Mouse (Mus musculus) common myeloid progenitor, adult 5-6 weeks (primary cell): ENCODE measurements around the gene Ifi35. TPM values are rescaled to one million over a fixed set of nuclear protein-coding genes. Genes with fewer than 3 reads are reported as not detected.
"Not testable (repeated sequence)": the region's sequence is repeated elsewhere in the genome, so short reads cannot be mapped to it uniquely, and the experiment has no call there.

Source experiments
- ATAC-seq: replicated peaks from 2 replicates; pipeline ENCODE4 v1.8.0; 2016; ENCODE audit warnings: low read depth, mild to moderate bottlenecking, moderate TSS enrichment, inconsistent platforms; ENCODE audit not compliant: poor library complexity, severe bottlenecking
- total RNA-seq: library from RNA; stranded (forward); fragments of 200-1000, 187-1606 nt; gene quantifications from 2 replicates; pipeline ENCODE4 v1.2.3, GENCODE M21; 2017

Gene Ifi35
- 29.9 and 33.1 TPM in 2 replicates for total RNA-seq

DNA sequence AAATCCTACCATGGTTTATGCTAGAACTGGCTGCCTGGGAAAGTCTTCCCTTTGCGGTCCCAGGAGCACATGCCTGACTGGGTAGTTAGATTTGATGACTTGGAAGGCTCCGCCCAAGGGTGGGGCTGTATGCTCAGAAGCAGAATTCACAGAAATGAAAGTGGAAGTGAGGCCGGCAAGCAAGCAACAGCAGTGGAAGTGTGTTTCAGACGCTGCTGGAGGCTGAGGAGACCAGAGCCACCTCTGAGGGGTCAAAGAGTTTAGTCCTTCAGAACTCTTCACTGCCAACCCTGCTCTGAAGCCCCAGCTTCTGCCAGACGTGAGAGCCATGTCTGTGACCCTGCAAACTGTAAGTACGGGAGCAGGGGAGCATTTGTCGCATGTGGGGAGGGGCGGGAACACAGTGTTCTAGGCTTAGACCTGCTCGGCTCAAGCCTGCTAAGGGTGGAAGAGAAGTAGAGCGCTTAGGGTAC, at the start of gene Ifi35:
TSS of gene Ifi35 (plus strand) at position 134 of the 473 bp plus-strand sequence.
- peak; percentile 91 for ATAC-seq

DNA sequence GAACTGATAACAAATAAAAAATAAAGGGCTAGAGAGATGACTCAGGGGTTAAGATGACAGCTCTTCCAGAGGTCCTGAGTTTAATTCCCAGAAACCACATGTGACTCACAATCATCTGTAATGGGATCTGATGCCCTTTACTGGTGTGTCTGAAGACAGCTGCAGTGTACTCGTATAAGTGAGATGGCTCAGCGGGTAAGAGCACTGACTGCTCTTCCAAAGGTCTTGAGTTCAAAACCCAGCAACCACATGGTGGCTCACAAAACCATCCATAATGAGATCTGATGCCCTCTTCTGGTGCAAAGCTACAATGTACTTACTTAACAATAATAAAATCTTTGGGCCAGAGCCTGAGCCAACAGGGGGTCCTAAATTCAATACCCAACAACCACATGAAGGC, 32.9 kb upstream of the Ifi35 start:
- no peak for ATAC-seq

DNA sequence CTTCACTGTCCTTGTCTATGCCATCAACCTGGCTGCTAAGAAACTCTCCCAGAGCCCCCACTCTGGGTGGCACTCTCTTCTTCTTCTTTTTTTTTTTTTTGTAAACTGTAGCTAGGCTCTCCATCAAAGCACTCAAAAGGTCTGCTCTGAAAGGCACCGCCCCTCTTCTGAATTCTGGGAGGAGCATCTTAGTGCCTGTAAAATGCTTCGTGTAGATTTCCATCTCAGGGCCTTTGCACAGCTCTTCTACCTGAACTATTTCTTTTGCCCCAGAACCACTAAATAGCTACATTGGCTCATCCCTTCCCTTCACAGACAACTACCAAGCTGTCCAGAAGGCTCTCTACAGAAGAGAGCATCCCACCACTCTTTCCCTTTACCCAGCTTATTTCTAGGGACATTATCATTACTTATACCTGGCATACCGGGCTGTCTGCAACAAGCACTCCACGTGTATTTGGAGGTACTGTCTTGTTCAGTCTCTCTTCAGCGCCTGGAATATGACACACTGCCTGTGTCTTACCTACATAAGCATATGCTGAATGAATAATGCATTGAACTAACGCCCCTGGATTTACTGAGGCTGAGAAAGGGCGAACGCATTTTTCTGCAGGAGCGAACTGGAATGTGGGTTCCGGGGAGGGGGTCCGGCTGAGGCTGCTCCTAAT, 31.6 kb upstream of the Ifi35 start:
- peak; percentile 37; the same call in 1 of the 2 replicates for ATAC-seq

DNA sequence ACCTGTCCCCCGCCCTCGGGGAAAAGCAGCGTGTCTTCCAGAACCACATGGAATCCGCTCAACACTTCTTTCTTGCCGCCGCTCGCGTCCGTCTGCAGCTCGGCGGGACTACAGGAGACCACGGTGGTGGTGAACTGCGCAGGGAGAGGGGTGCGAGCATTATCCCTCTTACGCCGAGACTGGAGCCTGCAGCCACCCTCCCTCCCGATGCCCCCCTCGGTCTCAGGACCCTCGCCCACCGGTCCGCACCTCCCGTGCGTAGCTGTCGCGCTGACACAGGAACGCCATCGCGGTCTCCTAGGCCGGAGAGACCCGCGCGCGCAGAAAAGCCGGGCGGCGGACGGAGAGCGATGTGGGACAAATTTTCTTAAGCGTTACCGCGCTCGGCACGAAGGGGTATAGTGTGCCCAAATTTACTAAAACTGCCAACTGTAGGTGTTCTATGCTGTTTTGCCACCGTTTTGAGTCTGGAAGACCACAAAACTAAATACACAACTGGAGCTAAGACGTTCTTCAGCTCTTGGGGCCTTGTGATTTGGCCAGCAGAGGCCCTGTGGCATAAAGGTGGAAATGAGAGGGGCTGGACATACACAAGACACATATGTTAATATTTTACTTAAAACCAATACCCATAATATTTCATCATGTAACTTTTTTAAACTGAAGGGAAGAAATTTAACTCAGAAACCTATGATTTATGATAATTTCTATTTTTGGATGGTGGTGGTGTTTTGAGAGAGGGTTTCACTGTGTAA, 30.9 kb upstream of the Ifi35 start, which contains the start of gene Aarsd1:
TSS of gene Aarsd1 (minus strand) at position 515 of the 755 bp plus-strand sequence.
- ATAC-seq: peak; percentile 92

DNA sequence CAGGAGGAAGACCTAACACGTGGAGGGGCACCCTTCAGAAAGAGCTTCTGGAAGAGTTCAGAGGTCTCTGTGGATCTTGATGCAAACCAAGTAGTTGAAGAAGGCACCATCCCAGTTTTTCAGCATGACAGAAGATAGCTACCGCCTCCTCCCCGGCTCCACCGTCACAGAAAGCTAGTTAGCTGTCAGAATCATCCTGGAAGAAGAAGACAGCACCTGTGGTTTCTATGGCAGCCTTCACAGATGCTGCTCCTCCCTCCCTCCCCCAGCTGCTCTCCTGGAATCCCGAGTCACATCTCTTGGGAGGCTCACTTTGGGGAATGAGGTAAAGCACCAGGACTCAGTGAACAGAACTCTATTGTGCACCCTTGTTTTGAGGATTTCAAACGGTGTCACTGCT, 29.2 kb upstream of the Ifi35 start:
- ATAC-seq: no peak

DNA sequence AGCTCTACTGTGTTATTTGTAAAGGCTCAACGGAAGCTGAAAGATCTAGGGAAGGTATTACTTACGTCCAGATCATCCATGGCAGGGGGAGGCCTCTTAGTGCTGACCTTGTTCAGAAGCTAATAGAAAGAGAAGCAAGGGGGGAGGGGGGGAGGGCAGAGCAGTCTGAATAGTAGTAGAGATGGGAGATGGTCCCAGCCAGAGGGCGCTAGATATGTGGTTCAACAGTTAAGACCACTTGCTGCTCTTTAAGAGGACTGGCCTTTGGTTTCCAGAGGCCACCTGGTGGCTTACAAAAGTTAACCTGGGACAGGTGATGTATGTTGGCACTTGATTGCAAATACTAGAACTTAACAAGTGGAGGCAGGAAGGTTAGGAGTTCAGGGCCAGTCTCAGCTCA, 28.6 kb upstream of the Ifi35 start:
- ATAC-seq: no peak

DNA sequence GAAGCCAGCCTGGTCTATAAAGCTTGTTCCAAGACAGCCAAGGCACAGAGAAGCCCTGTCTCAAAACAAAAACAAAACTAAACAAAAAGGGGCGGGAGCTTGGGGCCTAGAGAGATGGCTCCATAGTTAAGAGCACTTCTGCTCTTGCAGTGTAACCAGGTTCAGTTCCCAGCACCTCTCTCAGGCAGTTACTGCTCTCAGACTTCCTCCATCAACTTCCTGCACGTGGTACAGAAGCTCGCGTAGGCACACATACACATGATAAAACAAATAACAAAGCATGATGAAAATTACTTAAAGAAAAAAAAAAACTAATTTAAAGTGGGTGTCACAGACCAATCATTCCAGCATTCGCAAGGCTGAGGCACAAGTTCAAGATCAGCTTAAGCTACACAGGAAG, 28.1 kb upstream of the Ifi35 start:
- ATAC-seq: no peak

DNA sequence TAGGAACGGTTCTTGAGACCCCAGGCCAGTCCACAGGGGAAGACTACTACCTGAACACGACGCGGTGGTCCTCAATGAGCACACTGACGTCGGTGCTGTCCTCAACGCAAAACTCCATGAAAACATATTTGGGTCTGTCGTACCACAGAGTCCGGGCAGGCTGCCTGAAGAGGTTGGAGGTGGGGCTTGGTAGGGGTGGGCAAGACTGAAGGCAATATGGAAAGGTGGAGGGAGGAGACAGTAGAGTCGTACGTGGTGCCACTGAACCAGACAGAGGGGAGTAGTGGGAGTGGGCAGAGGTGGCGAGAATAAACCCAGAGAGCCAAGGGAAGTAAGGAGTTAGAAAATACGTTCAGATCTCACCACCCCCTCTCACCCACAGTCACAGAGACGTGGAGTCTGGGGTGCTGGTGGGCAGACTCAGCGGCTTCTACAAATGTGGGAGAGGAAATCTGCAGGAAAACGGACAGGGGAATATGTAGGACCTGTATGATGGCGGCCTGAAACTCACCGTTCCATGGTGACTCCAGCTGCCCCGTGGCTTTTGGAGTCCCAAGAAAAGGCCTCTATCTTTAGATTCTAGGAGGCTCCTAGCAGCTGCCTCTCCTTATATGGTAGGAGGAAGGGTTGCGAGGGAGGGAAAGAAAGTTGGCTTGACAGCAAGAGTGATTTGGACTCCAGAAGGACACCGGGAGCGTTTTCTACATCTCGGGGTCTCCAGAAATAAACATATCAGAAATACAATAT, 23.9 kb upstream of the Ifi35 start, which contains the start of gene Gm27029:
TSS of gene Gm27029 (minus strand) at position 692 of the 747 bp plus-strand sequence.
- peak; percentile 31 for ATAC-seq

DNA sequence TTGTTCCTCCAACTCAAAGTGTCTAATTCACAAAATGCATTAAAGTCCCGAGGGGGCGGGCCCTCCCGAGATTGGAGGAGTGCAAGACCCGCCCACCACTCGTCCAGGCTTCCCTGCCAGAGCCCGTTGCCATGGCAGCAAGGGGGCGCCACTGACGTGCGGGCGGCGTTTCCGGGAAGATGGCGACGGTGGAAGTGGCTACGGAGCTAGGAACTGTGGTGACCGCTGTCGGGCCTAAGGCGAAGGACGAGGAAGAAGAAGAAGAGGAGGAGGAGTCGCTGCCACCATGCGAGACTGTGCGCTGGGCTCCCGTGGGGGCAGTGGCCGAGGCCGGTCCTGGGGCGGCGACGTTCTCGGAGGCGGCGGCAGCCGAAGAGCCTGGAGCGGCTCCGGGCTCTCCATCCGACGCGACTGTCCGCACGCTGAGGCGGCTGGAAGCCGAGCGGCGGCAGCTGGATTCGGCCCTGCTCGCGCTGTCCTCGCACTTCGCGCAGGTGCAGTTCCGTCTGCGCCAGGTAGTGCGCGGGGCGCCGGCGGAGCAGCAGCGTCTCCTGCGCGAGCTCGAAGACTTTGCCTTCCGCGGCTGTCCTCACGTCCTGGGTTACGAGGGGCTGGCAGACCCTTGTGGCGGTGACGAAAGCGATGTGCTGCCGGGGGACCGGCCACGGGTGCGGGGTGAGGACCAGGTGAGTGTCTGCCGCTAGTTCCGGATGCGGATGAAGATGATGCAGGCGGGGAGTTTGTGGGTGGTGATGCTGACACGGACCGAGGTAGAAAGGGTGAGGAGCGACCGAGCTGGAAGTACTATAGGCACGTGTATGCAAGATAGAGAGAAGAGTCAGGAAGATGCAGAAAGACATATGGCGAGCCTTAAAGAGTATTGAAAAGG, 23.0 kb upstream of the Ifi35 start, which contains the start of the genes Rundc1 and Ptges3l:
TSS of gene Rundc1 (plus strand) at position 161 of the 889 bp plus-strand sequence.
TSS of gene Ptges3l (minus strand) at position 409 of the 889 bp plus-strand sequence.
- peak; percentile 96 for ATAC-seq

DNA sequence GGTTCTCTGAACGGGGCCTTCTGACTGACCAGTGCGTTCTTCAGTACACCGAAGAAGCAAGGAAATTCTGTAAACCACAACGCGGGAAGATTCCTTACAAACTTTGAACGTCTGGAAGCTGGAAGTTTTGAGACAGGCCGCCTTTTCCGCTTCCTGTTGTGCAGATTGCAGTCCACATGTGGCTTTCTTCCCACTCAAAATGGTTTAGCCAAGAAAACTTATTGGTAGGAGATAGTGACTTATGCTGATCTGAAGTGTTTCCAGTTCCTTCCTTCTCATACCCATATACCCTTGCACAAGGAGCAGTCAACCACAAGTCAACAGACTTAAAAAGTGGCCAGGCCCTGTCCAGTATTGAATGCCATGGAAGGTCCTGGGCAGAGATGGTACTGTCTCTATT, 22.0 kb upstream of the Ifi35 start:
- ATAC-seq: no peak

DNA sequence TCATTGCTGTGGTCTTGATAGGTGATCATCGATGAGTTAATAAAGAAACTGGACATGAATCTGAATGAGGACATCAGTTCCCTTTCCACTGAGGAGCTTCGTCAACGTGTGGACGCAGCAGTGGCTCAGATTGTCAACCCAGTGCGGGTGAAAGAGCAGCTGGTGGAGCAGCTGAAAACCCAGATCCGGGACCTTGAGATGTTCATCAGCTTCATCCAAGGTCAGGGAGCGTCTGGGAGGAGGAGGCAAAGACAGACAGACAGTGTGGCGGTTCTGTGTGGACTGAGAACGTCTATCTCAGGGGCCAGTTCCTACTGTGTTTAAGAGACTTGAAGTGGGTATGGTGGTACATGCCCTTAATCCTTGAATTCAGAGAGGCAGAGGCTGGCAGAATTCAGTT, 16.9 kb upstream of the Ifi35 start:
- ATAC-seq: no peak

DNA sequence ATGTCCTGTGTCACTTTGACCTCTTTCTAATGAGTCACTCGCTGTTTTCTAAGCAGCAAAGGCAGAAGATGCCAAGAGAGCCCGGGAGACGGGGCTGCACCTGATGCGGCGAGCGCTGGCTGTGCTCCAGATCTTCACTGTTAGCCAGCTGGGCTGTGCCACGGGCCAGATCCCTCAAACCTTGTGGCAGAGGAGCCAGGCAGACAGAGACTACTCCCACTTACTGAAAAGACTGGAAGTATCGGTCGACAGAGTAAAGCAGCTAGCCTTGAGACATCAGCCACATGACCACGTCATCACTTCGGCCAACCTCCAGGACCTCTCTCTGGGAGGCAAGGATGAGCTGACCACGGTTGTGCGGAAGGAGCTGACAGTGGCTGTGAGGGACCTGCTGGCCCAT, 14.8 kb upstream of the Ifi35 start:
- ATAC-seq: no peak

DNA sequence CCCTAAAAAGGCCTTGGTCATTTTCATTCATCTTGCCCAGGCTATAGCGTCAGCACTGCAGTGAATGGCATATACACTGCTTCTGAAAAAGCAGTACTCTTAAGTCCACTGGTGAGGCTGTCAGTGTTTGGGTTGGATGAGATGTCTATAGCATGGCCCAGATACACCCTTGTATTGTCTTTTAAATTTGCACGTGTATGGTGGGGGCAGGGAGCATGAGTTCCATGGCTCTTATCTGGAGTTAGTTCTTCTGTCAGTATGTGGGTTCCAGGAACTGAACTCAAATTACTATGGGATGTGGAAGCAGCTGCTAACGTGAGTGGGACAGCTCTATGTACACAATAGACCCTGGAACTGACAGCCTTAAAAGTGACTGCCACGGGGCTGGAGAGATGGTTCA, 12.4 kb upstream of the Ifi35 start:
- ATAC-seq: no peak

DNA sequence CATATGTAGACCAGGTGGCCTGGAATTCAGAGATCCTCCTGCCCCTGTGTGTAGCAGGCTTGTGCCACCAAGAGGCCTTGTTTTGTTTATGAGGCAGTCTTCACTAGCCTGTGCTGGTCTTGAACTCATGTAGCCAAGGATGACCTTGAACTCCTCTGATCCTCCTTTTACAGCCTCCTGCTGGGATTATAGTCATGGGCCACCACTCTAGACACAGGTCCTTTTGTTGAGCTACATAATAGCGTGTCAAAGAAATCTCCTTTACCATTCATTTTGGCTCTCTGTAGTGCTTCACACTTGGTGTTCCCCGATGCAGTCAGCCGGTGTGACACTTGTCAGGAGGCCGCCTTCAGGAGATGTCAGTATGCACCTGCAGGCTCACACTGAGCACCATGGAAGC, 11.3 kb upstream of the Ifi35 start:
- ATAC-seq: no peak

DNA sequence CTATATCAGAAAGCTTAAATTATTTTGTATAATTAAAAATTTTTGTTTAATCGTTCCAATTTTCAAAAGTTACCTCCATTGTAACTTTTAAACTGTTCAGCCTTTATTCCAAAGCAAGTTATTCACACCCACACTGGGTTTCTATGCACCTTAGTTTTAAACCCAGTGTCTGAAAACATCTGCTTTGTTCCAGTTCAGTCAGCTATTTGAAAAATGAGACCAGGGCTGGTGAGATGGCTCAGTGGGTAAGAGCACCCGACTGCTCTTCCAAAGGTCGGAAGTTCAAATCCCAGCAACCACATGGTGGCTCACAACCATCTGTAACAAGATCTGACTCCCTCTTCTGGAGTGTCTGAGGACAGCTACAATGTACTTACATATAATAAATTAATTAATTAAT, 10.2 kb upstream of the Ifi35 start:
- ATAC-seq: not testable (repeated sequence)

DNA sequence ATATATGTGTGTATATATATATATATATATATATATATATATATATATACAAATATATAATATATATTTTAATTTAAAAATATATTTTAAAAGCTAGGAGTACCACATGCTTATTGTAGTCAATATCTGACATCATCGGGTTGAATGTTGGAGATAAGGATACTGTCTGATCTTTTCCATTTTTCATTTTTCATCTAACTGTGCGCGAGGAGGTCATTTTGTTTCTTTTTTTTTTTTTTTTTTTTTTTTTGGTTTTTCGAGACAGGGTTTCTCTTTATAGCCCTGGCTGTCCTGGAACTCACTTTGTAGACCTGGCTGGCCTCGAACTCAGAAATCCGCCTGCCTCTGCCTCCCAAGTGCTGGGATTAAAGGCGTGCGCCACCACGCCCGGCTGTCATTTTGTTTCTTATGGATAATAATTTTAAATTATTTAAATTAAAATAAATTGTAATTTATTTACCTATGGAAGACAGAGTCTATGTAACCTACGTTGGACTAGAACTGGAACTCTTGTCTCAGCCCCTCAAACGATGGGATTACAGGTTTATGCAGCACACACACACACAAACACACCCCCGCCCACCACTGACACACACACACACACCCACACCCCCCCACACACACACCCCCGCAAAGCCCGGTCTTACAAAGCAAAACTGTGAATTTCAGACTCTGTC, 6.6 kb upstream of the Ifi35 start:
- ATAC-seq: not testable (repeated sequence)

DNA sequence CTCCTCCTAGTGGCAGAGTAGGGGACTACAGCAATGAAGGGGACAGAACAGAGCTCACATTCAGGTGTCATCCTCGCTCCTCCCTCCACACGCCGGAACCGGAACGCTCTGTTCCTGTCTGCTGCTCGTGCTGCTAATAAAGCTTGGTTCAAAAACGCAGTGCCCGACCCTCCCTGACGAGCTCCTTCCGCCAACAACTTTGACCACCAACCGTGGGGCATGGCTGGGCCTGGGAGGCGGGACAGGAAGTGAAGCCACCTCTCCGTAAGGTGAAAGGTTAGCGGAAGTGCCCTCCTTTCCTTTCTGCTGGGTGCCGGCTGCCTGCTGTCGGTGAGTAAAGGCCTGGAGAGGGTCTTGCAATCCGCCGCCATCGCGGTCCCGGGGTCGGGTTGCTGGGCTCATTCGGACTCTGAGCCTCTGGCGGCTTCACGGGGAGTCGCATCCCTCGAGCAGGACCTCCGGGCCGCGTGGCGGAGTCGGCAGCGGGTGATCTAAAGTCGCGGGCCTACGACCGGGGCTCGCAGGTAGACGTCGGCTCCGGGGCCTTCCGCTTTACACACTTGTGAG, 6.0 kb upstream of the Ifi35 start, which contains the start of gene Rpl27:
TSS of gene Rpl27 (plus strand) at position 172 of the 567 bp plus-strand sequence.
- peak; percentile 98 for ATAC-seq

DNA sequence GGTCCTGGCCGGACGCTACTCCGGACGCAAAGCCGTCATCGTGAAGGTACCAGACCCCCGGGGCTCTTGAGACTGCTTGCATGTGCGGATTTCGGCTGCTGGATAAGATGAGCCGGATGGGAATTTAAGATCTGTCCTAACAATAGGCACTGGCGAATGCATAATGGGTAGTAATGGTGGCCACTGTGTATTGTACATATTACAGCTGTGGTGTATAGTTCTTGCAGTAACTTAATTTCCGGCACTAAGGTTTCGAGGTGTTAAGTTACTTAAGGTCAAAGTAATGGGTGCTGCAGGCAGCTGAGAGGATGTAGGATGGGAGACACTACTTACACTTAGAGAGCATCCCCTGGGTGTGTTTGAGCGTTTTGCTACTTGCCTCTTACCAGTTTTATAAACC, 5.4 kb upstream of the Ifi35 start:
- ATAC-seq: no peak

DNA sequence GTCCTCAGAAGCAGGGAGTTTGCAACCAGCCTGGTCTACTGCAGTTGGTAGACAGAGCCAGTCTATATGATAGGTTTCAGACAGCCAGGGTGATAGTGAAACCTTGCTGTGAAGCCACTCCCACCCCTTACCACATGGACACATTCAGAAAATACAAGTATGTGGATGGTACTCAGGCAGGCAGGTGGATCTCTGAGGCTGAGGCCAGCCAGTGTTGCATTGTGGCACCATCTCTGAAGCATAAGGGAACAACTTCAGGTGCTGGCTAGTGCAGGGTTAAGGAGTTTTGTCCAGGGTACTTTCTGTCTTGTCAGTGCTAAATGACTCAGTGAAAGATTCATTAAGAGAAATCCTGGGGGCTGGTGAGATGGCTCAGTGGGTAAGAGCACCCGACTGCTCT, 1.9 kb upstream of the Ifi35 start:
- no peak for ATAC-seq
